Comparison of ENCODE assay signal across 18 mouse cellular contexts in genomic region chr9:3350056-3350455, GRCm38 (mm10). TPM values are rescaled to one million over a fixed set of nuclear protein-coding genes. Genes with fewer than 3 reads are reported as not detected.
DNase-seq lines count a peak whose midpoint lies in the region; ATAC-seq and TF ChIP-seq lines count a peak whose summit lies in the region.
"Had no signal": no experiment of that assay in that cellular context is flagged by ENCODE, and none has a peak within 500 bp of the region (broad histone marks: within the 10 kb centered on the region; RNA-seq: fewer than 3 reads in every experiment).

No protein-coding gene starts in this region.

- TF ChIP-seq CTCF in layer of hippocampus, adult 2 months (conservative IDR thresholded peaks at IDR 0.05): peak; percentile 65
- peak; percentile 48 for TF ChIP-seq CTCF in stomach, postnatal 0 days (IDR thresholded peaks at IDR 0.05; ENCODE audit: low read depth)

- H3K9ac ChIP-seq in stomach, postnatal 0 days (ENCODE audit: low read length): no peak overlapping the region
- H3K9ac ChIP-seq: forebrain, embryonic 15.5 days; kidney, embryonic 15.5 days; limb, embryonic 15.5 days had no signal

- no peaks in the 10 kb centered on the region for H3K9me3 ChIP-seq in stomach, postnatal 0 days (ENCODE audit: control insufficient read depth, low read length)
- H3K9me3 ChIP-seq: forebrain, embryonic 15.5 days; kidney, embryonic 15.5 days; limb, embryonic 15.5 days had no signal

- H3K4me1 ChIP-seq in stomach, postnatal 0 days (replicated peaks; ENCODE audit: control insufficient read depth, insufficient read depth): no peaks in the 10 kb centered on the region
- H3K4me1 ChIP-seq: forebrain, embryonic 15.5 days; kidney, embryonic 15.5 days; limb, embryonic 15.5 days had no signal

- no peak for TF ChIP-seq EP300 in stomach, postnatal 0 days (optimal IDR thresholded peaks at IDR 0.05)

- H3K4me3 ChIP-seq in layer of hippocampus, adult 2 months: no peak overlapping the region
- no peak overlapping the region for H3K4me3 ChIP-seq in stomach, postnatal 0 days (ENCODE audit: low read depth, low read length)
- H3K4me3 ChIP-seq: forebrain, embryonic 15.5 days; kidney, embryonic 15.5 days; limb, embryonic 15.5 days had no signal

- peaks cover 7% of the 10 kb centered on the region; the same call in 1 of the 2 replicates for H3K36me3 ChIP-seq in stomach, postnatal 0 days (ENCODE audit: control insufficient read depth, insufficient read depth, low read length)

- DNase-seq in layer of hippocampus, adult 2 months (ENCODE audit: low spot score in 2 of 2): no peak
- DNase-seq in layer of hippocampus, adult 8-10 months (ENCODE audit: low spot score in 2 of 2): no peak
- peak; percentile 17 for DNase-seq in thymus, postnatal 0 days (ENCODE audit: low spot score)
- no peak for DNase-seq in thymus, postnatal 14 days
- peak; percentile 48 for DNase-seq in R1 (ENCODE audit: low read depth, low spot score)
- no peak for DNase-seq in stomach, postnatal 0 days (ENCODE audit: low spot score)
- DNase-seq in cerebellum, adult 11-12 months: no peak
- DNase-seq in right cerebral cortex, postnatal 10 days (ENCODE audit: low spot score in 2 of 2): no peak
- DNase-seq: adrenal gland, postnatal 10 days; cerebellum, adult 9-10 months; heart, postnatal 10 days; lung, postnatal 14 days; right cerebral cortex, postnatal 25 days; thymus, adult 2 months had no signal

- H3K27me3 ChIP-seq in stomach, postnatal 0 days (ENCODE audit: control insufficient read depth, insufficient read depth, low read length): no peaks in the 10 kb centered on the region
- H3K27me3 ChIP-seq: forebrain, embryonic 15.5 days; kidney, embryonic 15.5 days; limb, embryonic 15.5 days had no signal

- H3K4me2 ChIP-seq in stomach, postnatal 0 days (replicated peaks; ENCODE audit: low read depth): no peak overlapping the region
- H3K4me2 ChIP-seq: forebrain, embryonic 15.5 days; kidney, embryonic 15.5 days; limb, embryonic 15.5 days; midbrain, embryonic 11.5 days had no signal

- H3K27ac ChIP-seq in layer of hippocampus, adult 2 months: no peak overlapping the region
- H3K27ac ChIP-seq in stomach, postnatal 0 days (replicated peaks): no peak overlapping the region
- H3K27ac ChIP-seq: forebrain, embryonic 15.5 days; kidney, embryonic 15.5 days; limb, embryonic 15.5 days had no signal

- WGBS in stomach, postnatal 0 days: 80% methylated on average over 1 of the region's 1 CpGs

- ATAC-seq in stomach, postnatal 0 days (ENCODE audit: low FRiP score, low TSS enrichment): no peak
- ATAC-seq: forebrain, embryonic 15.5 days had no signal

RNA-seq across cellular contexts. Expression of gene Alkbh8, which starts 15.1 kb away (rescaled TPM):
- 10 to 100 TPM; 35.8 to 44.2 TPM for total RNA-seq in layer of hippocampus, adult 2 months (2021)
- total RNA-seq in layer of hippocampus, adult 8-10 months (2022): 10 to 100 TPM; 39.9 to 45.0 (median 42.5) TPM
- polyA plus RNA-seq in thymus, postnatal 0 days (2015; fragmentation: Nextera tagmentation; extraction: Ambion mirVana): 17.6 and 25.3 TPM in 2 replicates
- 7.9 and 8.7 TPM in 2 replicates for polyA plus RNA-seq in stomach, postnatal 0 days (2015; fragmentation: Nextera tagmentation; extraction: Ambion mirVana)

RNA-seq across cellular contexts. Expression of gene Cwf19l2, which starts 53.3 kb away (rescaled TPM):
- 10 to 100 TPM; 21.8 to 24.4 TPM for total RNA-seq in layer of hippocampus, adult 2 months (2021)
- 10 to 100 TPM; 19.7 to 25.7 (median 22.9) TPM for total RNA-seq in layer of hippocampus, adult 8-10 months (2022)
- polyA plus RNA-seq in thymus, postnatal 0 days (2015; fragmentation: Nextera tagmentation; extraction: Ambion mirVana): 11.2 and 15.2 TPM in 2 replicates
- polyA plus RNA-seq in stomach, postnatal 0 days (2015; fragmentation: Nextera tagmentation; extraction: Ambion mirVana): 6.2 and 6.9 TPM in 2 replicates

Comparison
In these comparisons a context has a peak if more than half of its experiments do, and no peak if none do; other contexts are left out.
1. DNase-seq: peak in thymus, postnatal 0 days (single experiment) and R1 (single experiment); none in layer of hippocampus, adult 2 months (0 of 2), layer of hippocampus, adult 8-10 months (0 of 2), thymus, postnatal 14 days (single experiment), stomach, postnatal 0 days (single experiment), cerebellum, adult 11-12 months (single experiment) and right cerebral cortex, postnatal 10 days (0 of 2).